Mouse (Mus musculus) E14TG2a.4 (cell line): ENCODE results near the gene Acot8.

Experiments
- CTCF ChIP-seq: conservative IDR thresholded peaks from 2 replicates; pipeline ENCODE4 v1.5.1; 2014; ENCODE audit warnings: low read length
- NANOG ChIP-seq: IDR thresholded peaks from 2 replicates; pipeline ENCODE4 v1.6.1; 2014; ENCODE audit warnings: borderline replicate concordance, low read length, mixed read lengths
- POU5F1 ChIP-seq: IDR thresholded peaks from 2 replicates; pipeline ENCODE4 v1.6.1; 2014; ENCODE audit warnings: low read length, borderline replicate concordance

- no peak for TF ChIP-seq CTCF
- no peak for TF ChIP-seq POU5F1
- TF ChIP-seq NANOG, result no peak
These were observed 16.9 kb downstream of the Acot8 start for GRCm38 (mm10) chr2:164787779-164788178.
